Mouse (Mus musculus): ENCODE measurements around the gene Rif1.
"Not testable (repeated sequence)": the region's sequence is repeated elsewhere in the genome, so short reads cannot be mapped to it uniquely, and the experiment has no call there.

Gene Rif1

DNA sequence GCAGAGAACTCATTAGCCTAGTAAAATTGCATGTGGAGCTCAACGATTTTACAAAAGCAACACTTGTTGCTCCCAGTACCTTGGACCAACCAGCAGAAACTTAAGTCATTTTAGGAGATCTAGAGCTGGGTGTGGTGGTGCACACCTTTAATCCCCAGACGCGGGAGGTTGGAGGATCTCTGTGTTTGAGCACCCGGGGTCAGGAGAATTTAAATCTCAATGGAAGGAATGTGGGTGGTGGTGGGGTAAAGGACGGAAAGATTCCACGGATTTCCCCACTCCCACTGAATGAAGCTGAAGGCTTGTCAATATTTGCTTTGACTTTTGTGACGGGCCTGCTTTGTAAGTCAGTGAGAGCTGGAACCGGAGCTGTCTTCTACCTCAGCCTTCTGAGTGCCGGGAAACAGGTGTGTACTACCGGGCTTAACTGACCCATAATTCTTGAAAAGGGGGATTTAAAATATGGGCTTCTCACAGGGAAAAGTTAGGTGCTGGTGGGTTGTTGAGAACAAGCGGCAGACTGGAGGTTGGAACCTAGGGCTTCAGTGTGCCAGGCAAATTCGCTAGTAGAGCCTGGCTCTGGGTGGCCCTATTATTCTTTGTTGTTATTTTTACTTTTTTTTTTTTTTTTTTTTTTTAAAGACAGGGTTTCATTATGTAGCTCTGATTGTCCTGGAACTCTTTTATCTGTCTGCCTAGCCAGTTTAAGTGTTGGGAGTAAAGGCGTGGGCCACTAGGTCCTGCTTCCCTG is 1.2 kb upstream of the Rif1 start:
- DNase-seq (ENCODE audit: low spot score), result no peak

GRCm38 (mm10) chr2:52072065-52072490 is 554 bp upstream of the Rif1 start:
- DNase-seq (ENCODE audit: low spot score), result no peak

GRCm38 (mm10) chr2:52073141-52073904 is 691 bp downstream of the Rif1 start:
- peak; percentile 37 for DNase-seq (ENCODE audit: low spot score)

GRCm38 (mm10) chr2:52078666-52079065 is 6.0 kb downstream of the Rif1 start:
- no peak for DNase-seq (ENCODE audit: low spot score)

- peak; percentile 74 for DNase-seq (ENCODE audit: low spot score)
These were observed 11.4 kb downstream of the Rif1 start for GRCm38 (mm10) chr2:52084013-52084412.

- peak; percentile 79 for DNase-seq (ENCODE audit: low spot score)
These were observed 11.9 kb downstream of the Rif1 start for GRCm38 (mm10) chr2:52084571-52084970.

DNA sequence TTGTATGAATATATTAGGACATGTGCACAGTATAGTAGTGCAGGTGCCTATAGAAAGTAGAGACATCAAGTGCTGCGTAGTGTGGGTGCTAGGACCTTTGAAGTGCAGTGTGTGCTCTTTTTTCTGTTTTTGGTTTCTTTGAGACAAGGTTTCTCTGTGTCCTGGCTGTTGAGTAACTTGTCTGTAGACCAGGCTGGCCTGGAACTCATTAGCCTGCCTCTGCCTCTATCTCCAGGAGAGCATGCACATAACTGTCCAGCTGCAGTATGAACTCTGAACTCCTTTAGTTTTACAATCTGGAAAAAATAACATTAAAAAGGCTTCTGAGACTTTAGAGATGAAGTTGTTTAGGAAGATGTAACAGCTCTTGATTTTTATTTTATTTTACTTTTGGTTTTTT is 41.5 kb downstream of the Rif1 start:
- peak; percentile 66 for DNase-seq (ENCODE audit: low spot score)

GRCm38 (mm10) chr2:52131370-52131769 is 58.7 kb downstream of the Rif1 start:
- DNase-seq (ENCODE audit: low spot score), result not testable (repeated sequence)

DNA sequence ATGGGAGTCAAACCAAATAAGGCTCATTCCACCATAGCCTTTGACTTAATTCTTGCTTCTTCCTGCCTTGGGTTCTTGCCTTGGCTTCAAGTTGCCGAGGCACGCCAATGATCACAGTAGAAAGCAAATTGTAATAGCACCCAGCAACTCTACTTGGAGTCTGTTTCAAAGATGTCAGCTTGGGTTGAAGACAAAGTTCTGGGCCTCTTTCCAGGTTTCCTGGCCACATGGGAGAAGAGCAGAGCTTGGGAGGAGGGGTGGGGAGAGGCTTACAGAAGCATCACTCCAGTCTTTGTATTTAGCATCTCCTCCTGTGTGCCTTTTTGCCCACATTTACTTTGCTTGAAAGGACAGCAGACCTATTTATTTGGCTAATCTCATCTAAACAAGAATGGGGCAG is 60.7 kb downstream of the Rif1 start:
- peak; percentile 80 for DNase-seq (ENCODE audit: low spot score)

DNA sequence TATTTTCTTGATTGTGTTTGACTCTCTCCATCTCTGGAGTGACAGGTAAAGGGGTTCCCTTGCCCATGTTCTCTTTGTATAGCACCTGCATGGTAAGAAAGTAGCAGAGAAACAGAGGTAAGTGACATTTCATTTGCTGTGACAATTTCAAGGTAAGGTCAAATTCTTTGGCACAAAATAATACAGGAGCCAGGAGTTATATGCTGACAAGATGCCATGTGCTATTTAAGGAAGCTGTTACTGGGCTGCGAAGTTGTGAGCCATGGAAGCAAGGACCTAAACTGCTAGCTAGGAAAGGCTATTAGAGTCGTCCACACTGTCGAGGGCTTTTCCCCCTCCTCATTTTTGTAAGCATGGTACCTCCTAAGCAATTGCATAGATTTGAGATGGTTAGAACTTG is 80.4 kb downstream of the Rif1 start:
- no peak for DNase-seq (ENCODE audit: low spot score)

GRCm38 (mm10) chr2:52169243-52170005 is 96.8 kb downstream of the Rif1 start:
- DNase-seq (ENCODE audit: low spot score), result no peak
